Mouse (Mus musculus) testis, adult 2 months (tissue): ENCODE measurements around the gene Cldn34b1. TPM values are rescaled to one million over a fixed set of nuclear protein-coding genes. Genes with fewer than 3 reads are reported as not detected.
"Not testable (repeated sequence)": the region's sequence is repeated elsewhere in the genome, so short reads cannot be mapped to it uniquely, and the experiment has no call there.

Source experiments
- H3K27ac ChIP-seq: fragments of 200-500 bp; 2 replicates; pipeline ENCODE4 v1.5.1; 2012; ENCODE audit warnings: low read depth, low read length; ENCODE audit not compliant: control insufficient read depth, insufficient read depth
- H3K27me3 ChIP-seq: fragments of 200-500 bp; 2 replicates; pipeline ENCODE4 v1.6.1; 2012; ENCODE audit warnings: mild to moderate bottlenecking, low read length, moderate library complexity; ENCODE audit not compliant: control insufficient read depth, insufficient read depth
- H3K36me3 ChIP-seq: fragments of 200-500 bp; 2 replicates; pipeline ENCODE4 v1.6.1; 2012; ENCODE audit warnings: mild to moderate bottlenecking, low read length; ENCODE audit not compliant: control insufficient read depth, insufficient read depth
- H3K4me1 ChIP-seq: fragments of 200-500 bp; 2 replicates; pipeline ENCODE4 v1.6.1; 2012; ENCODE audit warnings: low read length; ENCODE audit not compliant: control insufficient read depth, insufficient read depth
- H3K4me3 ChIP-seq: fragments of 200-500 bp; 2 replicates; pipeline ENCODE4 v1.5.1; 2012; ENCODE audit warnings: low read depth, mild to moderate bottlenecking, low read length, moderate library complexity, mixed read lengths; ENCODE audit not compliant: control insufficient read depth
- polyA plus RNA-seq: library from polyadenylated mRNA; depleted of rRNA; stranded (reverse); fragments of >200 nt; gene quantifications from 2 replicates; pipeline ENCODE4 v1.2.3, GENCODE M21; 2012; rRNA removed

Cldn34b1 gene
- polyA plus RNA-seq = 12.9 and 17.2 TPM in 2 replicates

DNA sequence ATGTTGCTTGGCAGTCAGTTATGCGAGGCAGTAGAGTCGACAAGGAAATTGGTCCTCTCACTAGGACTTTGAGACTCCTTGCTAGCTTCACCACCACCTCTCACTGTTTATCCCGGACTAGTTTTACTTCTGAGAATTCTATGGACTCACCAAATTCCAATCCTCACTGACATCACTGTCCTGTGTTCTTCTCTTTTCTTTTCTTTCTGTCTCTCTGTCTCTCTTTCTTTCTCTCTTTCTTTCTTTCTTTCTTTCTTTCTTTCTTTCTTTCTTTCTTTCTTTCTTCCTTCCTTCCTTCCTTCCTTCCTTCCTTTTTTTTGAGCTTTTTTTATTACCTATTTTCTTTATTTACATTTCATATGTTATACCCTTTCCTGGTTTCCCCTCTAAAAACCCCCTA lies at the start of gene Cldn34b1:
Cldn34b1 (minus strand) TSS at position 101 of the 400 bp plus-strand sequence.
- H3K4me3 ChIP-seq, H3K27ac ChIP-seq, H3K27me3 ChIP-seq, H3K4me1 ChIP-seq, H3K36me3 ChIP-seq: not testable (repeated sequence)

DNA sequence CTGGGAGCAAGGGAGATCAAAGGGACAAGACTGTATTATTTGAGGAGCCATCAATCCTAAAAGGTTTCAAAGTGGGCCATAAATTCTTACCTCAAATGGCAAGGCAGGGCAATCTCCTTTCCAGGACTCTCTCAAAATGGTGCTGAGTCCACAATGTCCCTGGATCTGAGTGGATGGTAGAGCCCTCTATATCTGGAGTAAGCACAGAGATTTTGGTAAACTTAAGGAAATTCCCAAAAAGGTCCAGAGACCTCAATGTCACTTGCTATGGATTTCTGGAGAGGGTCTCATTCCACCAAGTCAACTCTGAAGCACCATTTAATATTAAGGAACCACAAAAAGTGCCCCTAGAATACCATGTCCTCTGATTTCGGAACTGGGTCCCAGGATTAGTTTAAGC lies 45.8 kb upstream of the Cldn34b1 start, which contains the start of gene Magea6:
Magea6 (minus strand) TSS at position 101 of the 400 bp plus-strand sequence.
- H3K4me3 ChIP-seq, H3K36me3 ChIP-seq, H3K4me1 ChIP-seq, H3K27me3 ChIP-seq, H3K27ac ChIP-seq: not testable (repeated sequence)

Other genes with a start within 250 kb of the Cldn34b1 start
- gene Magea6, start 45.7 kb upstream of the Cldn34b1 start, polyA plus RNA-seq = 0.22 and 0.31 TPM in 2 replicates
- gene Magea3, start 59.2 kb upstream of the Cldn34b1 start, polyA plus RNA-seq = 0.43 and 0.57 TPM in 2 replicates
- 0.69 and 1.2 TPM in 2 replicates for gene Magea8, start 105.6 kb upstream of the Cldn34b1 start, polyA plus RNA-seq
- 0.72 and 0.77 TPM in 2 replicates for gene Magea5, start 172.9 kb upstream of the Cldn34b1 start, polyA plus RNA-seq
- gene Magea1, start 199.5 kb upstream of the Cldn34b1 start, polyA plus RNA-seq = not detected in 2 replicates
- 0.32 and 0.65 TPM in 2 replicates for gene Magea2, start 203.4 kb upstream of the Cldn34b1 start, polyA plus RNA-seq
- gene Cldn34b2, start 238.1 kb upstream of the Cldn34b1 start, polyA plus RNA-seq = 14.5 and 24.1 TPM in 2 replicates